Mouse (Mus musculus) limb, embryonic 15.5 days (tissue): ENCODE results near the gene Abcg5. TPM values are rescaled to one million over a fixed set of nuclear protein-coding genes. Genes with fewer than 3 reads are reported as not detected.

Source experiments
- ATAC-seq: fragments of 200-750 bp; cut with Nextera tagmentation; 2 replicates; pipeline ENCODE4 v1.8.0; 2017; ENCODE audit warnings: low read depth, moderate TSS enrichment; ENCODE audit not compliant: insufficient number of reproducible peaks, low FRiP score, low TSS enrichment
- H3K27ac ChIP-seq: fragments of 300-500 bp; sonication (generic); 2 replicates; pipeline ENCODE4 v1.5.1; 2015; ENCODE audit warnings: moderate library complexity, mild to moderate bottlenecking, inconsistent platforms
- H3K27me3 ChIP-seq: fragments of 300-500 bp; sonication (generic); 2 replicates; pipeline ENCODE4 v1.6.1; 2015; ENCODE audit warnings: inconsistent platforms
- H3K36me3 ChIP-seq: fragments of 300-500 bp; sonication (generic); 2 replicates; pipeline ENCODE4 v1.6.1; 2015; ENCODE audit warnings: inconsistent platforms
- H3K4me1 ChIP-seq: fragments of 300-500 bp; sonication (generic); 2 replicates; pipeline ENCODE4 v1.6.1; 2015; ENCODE audit warnings: inconsistent platforms
- H3K4me2 ChIP-seq: fragments of 300-500 bp; sonication (generic); 2 replicates; pipeline ENCODE4 v1.6.1; 2015; ENCODE audit warnings: mild to moderate bottlenecking, inconsistent platforms
- H3K4me3 ChIP-seq: fragments of 300-500 bp; sonication (generic); 2 replicates; pipeline ENCODE4 v1.5.1; 2015; ENCODE audit warnings: mild to moderate bottlenecking, inconsistent platforms
- H3K9ac ChIP-seq: fragments of 300-500 bp; sonication (generic); 2 replicates; pipeline ENCODE4 v1.6.1; 2015; ENCODE audit warnings: inconsistent platforms
- H3K9me3 ChIP-seq: fragments of 300-500 bp; sonication (generic); 2 replicates; pipeline ENCODE4 v1.6.1; 2016; ENCODE audit warnings: inconsistent platforms
- WGBS: fragments of 180-500 bp; shearing (Covaris S2); methylation state at CpG from one replicate; pipeline ENCODE4 v1.1.7; 2015; 5-methylcytosine and 5-hydroxymethylcytosine counted together
- polyA plus RNA-seq: library from polyadenylated mRNA; unstranded; fragments of >200 nt; fragmentation: Nextera tagmentation; extraction: Ambion mirVana; gene quantifications from 2 replicates; pipeline ENCODE4 v1.2.1, GENCODE M21; 2015

Gene Abcg5
- polyA plus RNA-seq, 1 experiment from 2014 or later = 1.8 TPM

GRCm38 (mm10) chr17:84642324-84642723 lies 40.5 kb downstream of the Abcg5 start:
- 67% methylated on average over 9 of the region's 9 CpGs for WGBS
- no peaks in the 10 kb centered on the region for H3K36me3 ChIP-seq
- H3K9me3 ChIP-seq = no peaks in the 10 kb centered on the region

GRCm38 (mm10) chr17:84641893-84642292 lies 40.9 kb downstream of the Abcg5 start:
- peaks cover 14% of the 10 kb centered on the region for H3K4me1 ChIP-seq
- no peak overlapping the region for H3K4me2 ChIP-seq
- H3K27ac ChIP-seq = no peak overlapping the region
- H3K9ac ChIP-seq = no peak overlapping the region
- no peaks in the 10 kb centered on the region for H3K9me3 ChIP-seq
- WGBS = 46% methylated on average over 3 of the region's 3 CpGs
- H3K4me3 ChIP-seq = no peak overlapping the region
- H3K36me3 ChIP-seq = no peaks in the 10 kb centered on the region
- H3K27me3 ChIP-seq = no peaks in the 10 kb centered on the region
- no peak for ATAC-seq

More at GRCm38 (mm10) chr17:84642324-84642723, 40.5 kb downstream of the Abcg5 start:
- Histone ChIP-seq H3K9ac (no peak overlapping the region), H3K27me3 (no peaks in the 10 kb centered on the region), H3K4me3 (no peak overlapping the region), H3K4me1 (peaks cover 10% of the 10 kb centered on the region), H3K4me2 (no peak overlapping the region), H3K27ac (0 out of 2 replicates have a peak overlapping the region, but pooled peaks have one; percentile 12)
- no peak for ATAC-seq

- H3K36me3 ChIP-seq = no peaks in the 10 kb centered on the region
- no peak for ATAC-seq
- H3K4me1 ChIP-seq = peaks cover 21% of the 10 kb centered on the region
- no peaks in the 10 kb centered on the region for H3K27me3 ChIP-seq
- no peak overlapping the region for H3K27ac ChIP-seq
- H3K4me2 ChIP-seq = no peak overlapping the region
- no peak overlapping the region for H3K9ac ChIP-seq
- H3K9me3 ChIP-seq = no peaks in the 10 kb centered on the region
- no peak overlapping the region for H3K4me3 ChIP-seq
- 70% methylated on average over 10 of the region's 10 CpGs for WGBS
Measured at GRCm38 (mm10) chr17:84639796-84640378, 42.9 kb downstream of the Abcg5 start.

- Histone ChIP-seq H3K4me1 (peaks cover 21% of the 10 kb centered on the region), H3K9me3 (no peaks in the 10 kb centered on the region), H3K36me3 (no peaks in the 10 kb centered on the region; the same call in 1 of the 2 replicates), H3K4me2 (no peak overlapping the region), H3K27ac (no peak overlapping the region), H3K27me3 (no peaks in the 10 kb centered on the region), H3K4me3 (no peak overlapping the region), H3K9ac (no peak overlapping the region)
- no peak for ATAC-seq
- WGBS = 91% methylated on average over 6 of the region's 6 CpGs
Measured at GRCm38 (mm10) chr17:84637971-84638370, 44.8 kb downstream of the Abcg5 start.

- Histone ChIP-seq H3K4me3 (no peak overlapping the region), H3K36me3 (no peaks in the 10 kb centered on the region; the same call in 1 of the 2 replicates), H3K4me1 (peaks cover 18% of the 10 kb centered on the region), H3K9ac (no peak overlapping the region), H3K4me2 (no peak overlapping the region), H3K27me3 (no peaks in the 10 kb centered on the region), H3K27ac (peak overlapping the region; percentile 74), H3K9me3 (no peaks in the 10 kb centered on the region)
- peak; percentile 72; the same call in 1 of the 2 replicates for ATAC-seq
- 30% methylated on average over 8 of the region's 8 CpGs for WGBS
Measured at GRCm38 (mm10) chr17:84636328-84636727, 46.5 kb downstream of the Abcg5 start.

GRCm38 (mm10) chr17:84633443-84633842 lies 49.4 kb downstream of the Abcg5 start:
- Histone ChIP-seq H3K9ac (no peak overlapping the region), H3K4me2 (no peak overlapping the region), H3K36me3 (no peaks in the 10 kb centered on the region; the same call in 1 of the 2 replicates), H3K9me3 (no peaks in the 10 kb centered on the region), H3K27me3 (no peaks in the 10 kb centered on the region), H3K4me3 (no peak overlapping the region), H3K4me1 (peaks cover 18% of the 10 kb centered on the region), H3K27ac (no peak overlapping the region)
- 74% methylated on average over 13 of the region's 13 CpGs for WGBS
- no peak for ATAC-seq

- Histone ChIP-seq H3K27ac (no peak overlapping the region), H3K27me3 (no peaks in the 10 kb centered on the region), H3K9ac (no peak overlapping the region), H3K36me3 (no peaks in the 10 kb centered on the region; the same call in 1 of the 2 replicates), H3K9me3 (no peaks in the 10 kb centered on the region), H3K4me3 (no peak overlapping the region), H3K4me2 (no peak overlapping the region), H3K4me1 (peaks cover 22% of the 10 kb centered on the region)
- no peak for ATAC-seq
- 83% methylated on average over 6 of the region's 6 CpGs for WGBS
Measured at GRCm38 (mm10) chr17:84631836-84632235, 51.0 kb downstream of the Abcg5 start.

- H3K4me3 ChIP-seq = no peak overlapping the region
- 0 out of 2 replicates have a peak overlapping the region, but pooled peaks have one; percentile 4 for H3K27ac ChIP-seq
- ATAC-seq = no peak
- H3K27me3 ChIP-seq = no peaks in the 10 kb centered on the region
- H3K36me3 ChIP-seq = no peaks in the 10 kb centered on the region; the same call in 1 of the 2 replicates
- H3K4me1 ChIP-seq = peaks cover 11% of the 10 kb centered on the region
- H3K9me3 ChIP-seq = no peaks in the 10 kb centered on the region
- 64% methylated on average over 9 of the region's 9 CpGs for WGBS
- no peak overlapping the region for H3K9ac ChIP-seq
- H3K4me2 ChIP-seq = no peak overlapping the region
Measured at GRCm38 (mm10) chr17:84628611-84629010, 54.2 kb downstream of the Abcg5 start.

- H3K4me2 ChIP-seq = no peak overlapping the region
- peak overlapping the region; percentile 38; the same call in 1 of the 2 replicates for H3K27ac ChIP-seq
- no peaks in the 10 kb centered on the region for H3K27me3 ChIP-seq
- no peaks in the 10 kb centered on the region for H3K36me3 ChIP-seq
- no peak overlapping the region for H3K9ac ChIP-seq
- H3K9me3 ChIP-seq = no peaks in the 10 kb centered on the region
- no peak for ATAC-seq
- H3K4me1 ChIP-seq = peaks cover 17% of the 10 kb centered on the region
- 70% methylated on average over 10 of the region's 10 CpGs for WGBS
- no peak overlapping the region for H3K4me3 ChIP-seq
Measured at GRCm38 (mm10) chr17:84627721-84628120, 55.1 kb downstream of the Abcg5 start.

- no peaks in the 10 kb centered on the region for H3K9me3 ChIP-seq
- H3K4me3 ChIP-seq = peak overlapping the region; percentile 66
- peak overlapping the region; percentile 80 for H3K27ac ChIP-seq
- no peaks in the 10 kb centered on the region for H3K27me3 ChIP-seq
- WGBS = 23% methylated on average over 9 of the region's 9 CpGs
- peaks cover 17% of the 10 kb centered on the region for H3K4me1 ChIP-seq
- H3K36me3 ChIP-seq = no peaks in the 10 kb centered on the region
- no peak overlapping the region for H3K9ac ChIP-seq
- H3K4me2 ChIP-seq = peak overlapping the region; percentile 76
- no peak for ATAC-seq
Measured at GRCm38 (mm10) chr17:84626857-84627305, 55.9 kb downstream of the Abcg5 start.

GRCm38 (mm10) chr17:84626276-84626856 lies 56.4 kb downstream of the Abcg5 start, which contains the start of gene Dync2li1:
Gene Dync2li1, plus strand, starts transcription at chr17:84626496.
- Histone ChIP-seq H3K4me3 (peak within 1 kb of the TSS; percentile 66), H3K36me3 (no peaks in the 10 kb centered on the region), H3K4me2 (peak within 1 kb of the TSS; percentile 76), H3K9ac (0 out of 2 replicates have a peak within 1 kb of the TSS, but pooled peaks have one; percentile 37), H3K27ac (peak within 1 kb of the TSS; percentile 80), H3K27me3 (no peaks in the 10 kb centered on the region), H3K9me3 (no peaks in the 10 kb centered on the region), H3K4me1 (peaks cover 17% of the 10 kb centered on the region)
- peak; percentile 92 for ATAC-seq
- WGBS = 2% methylated on average over 25 of the region's 25 CpGs

- peaks cover 19% of the 10 kb centered on the region for H3K4me1 ChIP-seq
- WGBS = 28% methylated on average over 2 of the region's 2 CpGs
- no peak overlapping the region for H3K4me3 ChIP-seq
- H3K4me2 ChIP-seq = no peak overlapping the region
- H3K27me3 ChIP-seq = no peaks in the 10 kb centered on the region
- ATAC-seq = no peak
- H3K27ac ChIP-seq = peak overlapping the region; percentile 86
- no peaks in the 10 kb centered on the region for H3K9me3 ChIP-seq
- peaks cover 17% of the 10 kb centered on the region; the same call in 1 of the 2 replicates for H3K36me3 ChIP-seq
- H3K9ac ChIP-seq = no peak overlapping the region
Measured at GRCm38 (mm10) chr17:84622873-84623272, 59.9 kb downstream of the Abcg5 start.
